12 mouse cellular contexts compared by ENCODE assay signal in genomic region chr19:31678324-31678723, GRCm38 (mm10).
DNase-seq lines count a peak whose midpoint lies in the region; ATAC-seq and TF ChIP-seq lines count a peak whose summit lies in the region.
"Had no signal": no experiment of that assay in that cellular context is flagged by ENCODE, and none has a peak within 500 bp of the region (broad histone marks: within the 10 kb centered on the region; RNA-seq: fewer than 3 reads in every experiment).

No protein-coding gene starts in this region.

- H3K9ac ChIP-seq in forebrain, embryonic 11.5 days (ENCODE audit: low read length) = no peak overlapping the region
- no peak overlapping the region for H3K9ac ChIP-seq in forebrain, embryonic 16.5 days (replicated peaks; ENCODE audit: low read depth, low read length)
- H3K9ac ChIP-seq: intestine, embryonic 15.5 days; liver, embryonic 13.5 days had no signal

- 49% methylated on average over 5 of the region's 5 CpGs for WGBS in forebrain, embryonic 11.5 days
- 45% methylated on average over 5 of the region's 5 CpGs for WGBS in forebrain, embryonic 16.5 days

- ATAC-seq in forebrain, embryonic 11.5 days (replicated peaks; ENCODE audit: low FRiP score) = 0 out of 2 replicates have a peak, but pooled peaks have one; percentile 53
- no peak for ATAC-seq in forebrain, embryonic 16.5 days
- ATAC-seq in megakaryocyte-erythroid progenitor cell, adult 5-6 weeks (replicated peaks; ENCODE audit: low FRiP score, low TSS enrichment, poor library complexity, severe bottlenecking) = no peak
- ATAC-seq: intestine, embryonic 15.5 days had no signal

- H3K4me1 ChIP-seq in forebrain, embryonic 11.5 days (replicated peaks; ENCODE audit: control insufficient read depth, insufficient read depth, low read length) = no peaks in the 10 kb centered on the region
- no peaks in the 10 kb centered on the region for H3K4me1 ChIP-seq in forebrain, embryonic 16.5 days (replicated peaks; ENCODE audit: control insufficient read depth, insufficient read depth, low read length)
- H3K4me1 ChIP-seq in embryonic fibroblast, embryonic 13.5 days (ENCODE audit: control insufficient read depth, insufficient read depth, low read length) = no peaks in the 10 kb centered on the region
- H3K4me1 ChIP-seq: intestine, embryonic 15.5 days; liver, embryonic 13.5 days had no signal

- H3K4me3 ChIP-seq in forebrain, embryonic 11.5 days (ENCODE audit: low read depth, low read length) = no peak overlapping the region
- no peak overlapping the region for H3K4me3 ChIP-seq in forebrain, embryonic 16.5 days (replicated peaks; ENCODE audit: low read length)
- H3K4me3 ChIP-seq in left cerebral cortex, adult 2 months = no peak overlapping the region
- no peak overlapping the region for H3K4me3 ChIP-seq in embryonic fibroblast, embryonic 13.5 days (ENCODE audit: insufficient read depth, low read length)
- H3K4me3 ChIP-seq: intestine, embryonic 15.5 days; liver, embryonic 13.5 days had no signal

- no peaks in the 10 kb centered on the region for H3K9me3 ChIP-seq in forebrain, embryonic 11.5 days (ENCODE audit: control insufficient read depth, low read length)
- no peaks in the 10 kb centered on the region for H3K9me3 ChIP-seq in forebrain, embryonic 16.5 days (ENCODE audit: control insufficient read depth, low read length)
- H3K9me3 ChIP-seq: intestine, embryonic 15.5 days; liver, embryonic 13.5 days had no signal

- TF ChIP-seq CTCF in left cerebral cortex, adult 2 months (IDR thresholded peaks at IDR 0.05) = peak; percentile 48
- TF ChIP-seq CTCF in embryonic fibroblast, embryonic 13.5 days (IDR thresholded peaks at IDR 0.05; ENCODE audit: borderline replicate concordance, insufficient read depth, low read length) = peak; percentile 20; the same call in 1 of the 2 replicates

- H3K36me3 ChIP-seq in forebrain, embryonic 11.5 days (ENCODE audit: control insufficient read depth, insufficient read depth, low read length) = no peaks in the 10 kb centered on the region
- no peaks in the 10 kb centered on the region for H3K36me3 ChIP-seq in forebrain, embryonic 16.5 days (ENCODE audit: control insufficient read depth, insufficient read depth)
- H3K36me3 ChIP-seq: intestine, embryonic 15.5 days; liver, embryonic 13.5 days had no signal

- DNase-seq in forebrain, embryonic 11.5 days (ENCODE audit: low spot score) = no peak
- DNase-seq in left cerebral cortex, adult 2 months (ENCODE audit: extremely low spot score in 1 of 2, low spot score in 2 of 2) = no peak
- DNase-seq in left cerebral cortex, adult 11 months (ENCODE audit: low spot score) = no peak
- DNase-seq in MN1 (ENCODE audit: low spot score) = peak; percentile 26
- no peak for DNase-seq in layer of hippocampus, postnatal 14 days (ENCODE audit: low spot score in 2 of 2)
- DNase-seq: heart, postnatal 14 days; liver, embryonic 13.5 days; thymus, adult 18-20 months had no signal

- H3K4me2 ChIP-seq in forebrain, embryonic 11.5 days (ENCODE audit: low read depth, low read length, severe bottlenecking) = no peak overlapping the region
- no peak overlapping the region for H3K4me2 ChIP-seq in forebrain, embryonic 16.5 days (ENCODE audit: low read length)
- H3K4me2 ChIP-seq: intestine, embryonic 15.5 days; liver, embryonic 13.5 days had no signal

- no peak for TF ChIP-seq POLR2A in embryonic fibroblast, embryonic 13.5 days (IDR thresholded peaks at IDR 0.05; ENCODE audit: low read depth, low read length)

- no peak overlapping the region for H3K27ac ChIP-seq in forebrain, embryonic 11.5 days (ENCODE audit: low read depth, low read length)
- no peak overlapping the region for H3K27ac ChIP-seq in forebrain, embryonic 16.5 days (ENCODE audit: low read length)
- H3K27ac ChIP-seq in left cerebral cortex, adult 2 months = no peak overlapping the region
- H3K27ac ChIP-seq in embryonic fibroblast, embryonic 13.5 days (ENCODE audit: insufficient read depth, low read length) = no peak overlapping the region
- H3K27ac ChIP-seq: intestine, embryonic 15.5 days; liver, embryonic 13.5 days had no signal

- intact Hi-C loops in left cerebral cortex, adult 2 months (cut with DNase I) = loop anchor here (5.0 kb wide), 1 partner anchor 336 kb away; no protein-coding TSS in a partner anchor

- no peaks in the 10 kb centered on the region for H3K27me3 ChIP-seq in forebrain, embryonic 11.5 days (ENCODE audit: control insufficient read depth, insufficient read depth, low read length)
- no peaks in the 10 kb centered on the region for H3K27me3 ChIP-seq in forebrain, embryonic 16.5 days (replicated peaks; ENCODE audit: control insufficient read depth, insufficient read depth, low read length)
- H3K27me3 ChIP-seq: intestine, embryonic 15.5 days; liver, embryonic 13.5 days had no signal
